Mouse (Mus musculus): ENCODE measurements around the gene Strip2.

GRCm38 (mm10) chr6:29956749-29957148 lies 39.9 kb downstream of the Strip2 start:
- TF ChIP-seq CTCF (conservative IDR thresholded peaks at IDR 0.05; ENCODE audit: low read length) (no peak), POU5F1 (IDR thresholded peaks at IDR 0.05; ENCODE audit: borderline replicate concordance, low read length) (no peak)
